In genomic region chr12:17701795-17702194, GRCm38 (mm10) we compare ENCODE assay signal across 13 mouse cellular contexts. TPM values are rescaled to one million over a fixed set of nuclear protein-coding genes. Genes with fewer than 3 reads are reported as not detected.
DNase-seq lines count a peak whose midpoint lies in the region; ATAC-seq lines count a peak whose summit lies in the region.
"Had no signal": no experiment of that assay in that cellular context is flagged by ENCODE, and none has a peak within 500 bp of the region (broad histone marks: within the 10 kb centered on the region; RNA-seq: fewer than 3 reads in every experiment).

No protein-coding gene starts in this region.

- no peaks in the 10 kb centered on the region for H3K9me3 ChIP-seq in heart, embryonic 11.5 days (replicated peaks; ENCODE audit: control insufficient read depth, low read length)
- no peaks in the 10 kb centered on the region for H3K9me3 ChIP-seq in limb, embryonic 15.5 days
- H3K9me3 ChIP-seq in limb, embryonic 10.5 days (replicated peaks) = no peaks in the 10 kb centered on the region
- H3K9me3 ChIP-seq in midbrain, embryonic 15.5 days = no peaks in the 10 kb centered on the region
- H3K9me3 ChIP-seq in midbrain, embryonic 16.5 days (replicated peaks; ENCODE audit: control insufficient read depth, low read length, poor library complexity, severe bottlenecking) = no peaks in the 10 kb centered on the region
- H3K9me3 ChIP-seq: hindbrain, embryonic 10.5 days had no signal

- H3K27ac ChIP-seq in heart, embryonic 11.5 days (ENCODE audit: low read depth, low read length) = no peak overlapping the region
- H3K27ac ChIP-seq in limb, embryonic 15.5 days = 0 out of 2 replicates have a peak overlapping the region, but pooled peaks have one; percentile 0
- no peak overlapping the region for H3K27ac ChIP-seq in limb, embryonic 10.5 days
- H3K27ac ChIP-seq in midbrain, embryonic 15.5 days = no peak overlapping the region
- no peak overlapping the region; the same call in 1 of the 2 replicates for H3K27ac ChIP-seq in midbrain, embryonic 16.5 days (ENCODE audit: low read length)
- H3K27ac ChIP-seq: hindbrain, embryonic 10.5 days had no signal

- no peaks in the 10 kb centered on the region for H3K27me3 ChIP-seq in heart, embryonic 11.5 days (ENCODE audit: control insufficient read depth, insufficient read depth, low read length)
- H3K27me3 ChIP-seq in limb, embryonic 15.5 days = no peaks in the 10 kb centered on the region
- no peaks in the 10 kb centered on the region for H3K27me3 ChIP-seq in limb, embryonic 10.5 days (ENCODE audit: low read depth, poor library complexity, severe bottlenecking)
- H3K27me3 ChIP-seq in midbrain, embryonic 15.5 days (replicated peaks) = no peaks in the 10 kb centered on the region
- H3K27me3 ChIP-seq in midbrain, embryonic 16.5 days (ENCODE audit: control insufficient read depth, insufficient read depth, low read depth, low read length) = no peaks in the 10 kb centered on the region

- peaks cover 6% of the 10 kb centered on the region; the same call in 1 of the 2 replicates for H3K4me1 ChIP-seq in heart, embryonic 11.5 days (ENCODE audit: control insufficient read depth, insufficient read depth, low read length)
- peaks cover 17% of the 10 kb centered on the region for H3K4me1 ChIP-seq in limb, embryonic 15.5 days
- H3K4me1 ChIP-seq in limb, embryonic 10.5 days = peaks cover 45% of the 10 kb centered on the region
- peaks cover 18% of the 10 kb centered on the region for H3K4me1 ChIP-seq in midbrain, embryonic 15.5 days
- peaks cover 18% of the 10 kb centered on the region for H3K4me1 ChIP-seq in midbrain, embryonic 16.5 days (ENCODE audit: control insufficient read depth, insufficient read depth, low read length)

- H3K9ac ChIP-seq in heart, embryonic 11.5 days (ENCODE audit: low read depth, low read length) = no peak overlapping the region
- H3K9ac ChIP-seq in limb, embryonic 15.5 days = no peak overlapping the region
- H3K9ac ChIP-seq in midbrain, embryonic 15.5 days = no peak overlapping the region
- no peak overlapping the region for H3K9ac ChIP-seq in midbrain, embryonic 16.5 days (ENCODE audit: low read depth, low read length)

- ATAC-seq in heart, embryonic 11.5 days (replicated peaks; ENCODE audit: insufficient number of reproducible peaks, low FRiP score, low TSS enrichment) = no peak
- no peak for ATAC-seq in limb, embryonic 15.5 days (ENCODE audit: insufficient number of reproducible peaks, low FRiP score, low TSS enrichment, low read depth)
- ATAC-seq in midbrain, embryonic 15.5 days (replicated peaks) = peak; percentile 46; the same call in 1 of the 2 replicates
- no peak for ATAC-seq in midbrain, embryonic 16.5 days
- ATAC-seq: inflammation-experienced regulatory T-cells, adult 6 months had no signal

- WGBS in heart, embryonic 11.5 days (ENCODE audit: insufficient replicate concordance) = 69% methylated on average over 2 of the region's 2 CpGs
- 38% methylated on average over 2 of the region's 2 CpGs for WGBS in limb, embryonic 15.5 days
- 85% methylated on average over 2 of the region's 2 CpGs for WGBS in limb, embryonic 10.5 days
- 58% methylated on average over 2 of the region's 2 CpGs for WGBS in midbrain, embryonic 15.5 days
- 62% methylated on average over 2 of the region's 2 CpGs for WGBS in midbrain, embryonic 16.5 days

- peak; percentile 94 for DNase-seq in heart, adult 11 months
- DNase-seq in limb, embryonic 10.5 days (ENCODE audit: low spot score) = no peak
- DNase-seq in layer of hippocampus, adult 8-10 months (ENCODE audit: low spot score in 2 of 2) = no peak
- DNase-seq: adrenal gland, adult 8-10 months; embryo, embryonic 11 days; layer of hippocampus, adult 9-11 months had no signal

- no peak overlapping the region for H3K4me3 ChIP-seq in heart, embryonic 11.5 days (ENCODE audit: low read depth, low read length)
- no peak overlapping the region for H3K4me3 ChIP-seq in limb, embryonic 15.5 days
- no peak overlapping the region for H3K4me3 ChIP-seq in limb, embryonic 10.5 days
- no peak overlapping the region for H3K4me3 ChIP-seq in midbrain, embryonic 15.5 days
- H3K4me3 ChIP-seq in midbrain, embryonic 16.5 days (ENCODE audit: low read depth, low read length) = no peak overlapping the region
- H3K4me3 ChIP-seq: hindbrain, embryonic 10.5 days had no signal

- no peaks in the 10 kb centered on the region for H3K36me3 ChIP-seq in heart, embryonic 11.5 days (ENCODE audit: control insufficient read depth, insufficient read depth, low read length)
- no peaks in the 10 kb centered on the region for H3K36me3 ChIP-seq in limb, embryonic 15.5 days
- H3K36me3 ChIP-seq in limb, embryonic 10.5 days = no peaks in the 10 kb centered on the region
- no peaks in the 10 kb centered on the region for H3K36me3 ChIP-seq in midbrain, embryonic 15.5 days (replicated peaks)
- H3K36me3 ChIP-seq in midbrain, embryonic 16.5 days (ENCODE audit: control insufficient read depth, insufficient read depth, low read length) = no peaks in the 10 kb centered on the region
- H3K36me3 ChIP-seq: G1E; hindbrain, embryonic 10.5 days had no signal

- H3K4me2 ChIP-seq in heart, embryonic 11.5 days = no peak overlapping the region
- H3K4me2 ChIP-seq in limb, embryonic 15.5 days = no peak overlapping the region
- H3K4me2 ChIP-seq in midbrain, embryonic 15.5 days = no peak overlapping the region
- H3K4me2 ChIP-seq in midbrain, embryonic 16.5 days (ENCODE audit: low read length) = no peak overlapping the region

RNA-seq across cellular contexts. Expression of gene Hpcal1, which starts 11.1 kb away (rescaled TPM):
- 22.1 and 22.9 TPM in 2 replicates for polyA plus RNA-seq in heart, embryonic 11.5 days (2014; fragmentation: Nextera tagmentation; extraction: Ambion mirVana)
- 39.1 and 44.0 TPM in 2 replicates for polyA plus RNA-seq in limb, embryonic 15.5 days (2015; fragmentation: Nextera tagmentation; extraction: Ambion mirVana)
- polyA plus RNA-seq in limb, embryonic 10.5 days (2016; fragmentation: Nextera tagmentation; extraction: Ambion mirVana) = 34.2 and 35.3 TPM in 2 replicates
- polyA plus RNA-seq in midbrain, embryonic 15.5 days (2015; fragmentation: Nextera tagmentation; extraction: Ambion mirVana) = 92.6 and 97.2 TPM in 2 replicates
- polyA plus RNA-seq in midbrain, embryonic 16.5 days (2015; fragmentation: Nextera tagmentation; extraction: Ambion mirVana) = 97.2 and 107 TPM in 2 replicates
- total RNA-seq in layer of hippocampus, adult 8-10 months (2022) = 10 to 100 TPM; 61.9 to 68.4 (median 66.1) TPM
- total RNA-seq: G1E had no signal
- polyA plus RNA-seq: G1E had no signal
